Mouse (Mus musculus) stomach, postnatal 0 days (tissue): Measurements from ENCODE around the gene Ankrd12. TPM values are rescaled to one million over a fixed set of nuclear protein-coding genes. Genes with fewer than 3 reads are reported as not detected.

Source experiments
- ATAC-seq: fragments of 200-750 bp; cut with Nextera tagmentation; 2 replicates; pipeline ENCODE4 v1.8.0; 2017; ENCODE audit not compliant: low FRiP score, low TSS enrichment
- DNase-seq: peaks from one replicate; pipeline ENCODE4 v3.0.0-alpha.2; 2016; ENCODE audit warnings: low spot score
- H3K27ac ChIP-seq: fragments of 300-500 bp; sonication (generic); replicated peaks from 2 replicates; pipeline ENCODE4 v1.5.1; 2014; ENCODE audit warnings: mild to moderate bottlenecking, control low read depth
- H3K27me3 ChIP-seq: fragments of 300-500 bp; sonication (generic); 2 replicates; pipeline ENCODE4 v1.6.1; 2014; ENCODE audit warnings: low read length; ENCODE audit not compliant: control insufficient read depth, insufficient read depth
- H3K36me3 ChIP-seq: fragments of 300-500 bp; sonication (generic); 2 replicates; pipeline ENCODE4 v1.6.1; 2014; ENCODE audit warnings: low read length, mixed read lengths; ENCODE audit not compliant: control insufficient read depth, insufficient read depth
- H3K4me1 ChIP-seq: fragments of 300-500 bp; sonication (generic); replicated peaks from 2 replicates; pipeline ENCODE4 v1.6.1; 2014; ENCODE audit warnings: antibody characterized with exemption; ENCODE audit not compliant: control insufficient read depth, insufficient read depth
- H3K4me2 ChIP-seq: fragments of 300-500 bp; sonication (generic); replicated peaks from 2 replicates; pipeline ENCODE4 v1.6.1; 2014; ENCODE audit warnings: low read depth, mild to moderate bottlenecking, control low read depth, moderate library complexity
- H3K4me3 ChIP-seq: fragments of 300-500 bp; sonication (generic); 2 replicates; pipeline ENCODE4 v1.5.1; 2014; ENCODE audit warnings: low read depth, low read length, control low read depth
- H3K9ac ChIP-seq: fragments of 300-500 bp; sonication (generic); 2 replicates; pipeline ENCODE4 v1.6.1; 2014; ENCODE audit warnings: mild to moderate bottlenecking, low read length, control low read depth, mixed read lengths
- H3K9me3 ChIP-seq: fragments of 300-500 bp; sonication (generic); 2 replicates; pipeline ENCODE4 v1.6.1; 2016; ENCODE audit warnings: low read length; ENCODE audit not compliant: control insufficient read depth
- CTCF ChIP-seq: IDR thresholded peaks from 2 replicates; pipeline ENCODE4 v1.5.1; 2016; ENCODE audit warnings: antibody characterized with exemption, low read depth, mild to moderate bottlenecking, moderate library complexity
- EP300 ChIP-seq: optimal IDR thresholded peaks from 2 replicates; pipeline ENCODE3; 2016; ENCODE audit warnings: antibody characterized with exemption
- WGBS: fragments of 180-500 bp; shearing (Covaris S2); extraction: QIAGEN DNeasy Blood & Tissue Kit; methylation state at CpG from one replicate; pipeline ENCODE4 v1.1.7; 2014; 5-methylcytosine and 5-hydroxymethylcytosine counted together
- polyA plus RNA-seq: library from polyadenylated mRNA; unstranded; fragments of >200 nt; fragmentation: Nextera tagmentation; extraction: Ambion mirVana; gene quantifications from 2 replicates; pipeline ENCODE4 v1.2.1, GENCODE M21; 2015

Ankrd12 gene
- polyA plus RNA-seq, 1 experiment from 2014 or later, result 23.4 TPM

DNA sequence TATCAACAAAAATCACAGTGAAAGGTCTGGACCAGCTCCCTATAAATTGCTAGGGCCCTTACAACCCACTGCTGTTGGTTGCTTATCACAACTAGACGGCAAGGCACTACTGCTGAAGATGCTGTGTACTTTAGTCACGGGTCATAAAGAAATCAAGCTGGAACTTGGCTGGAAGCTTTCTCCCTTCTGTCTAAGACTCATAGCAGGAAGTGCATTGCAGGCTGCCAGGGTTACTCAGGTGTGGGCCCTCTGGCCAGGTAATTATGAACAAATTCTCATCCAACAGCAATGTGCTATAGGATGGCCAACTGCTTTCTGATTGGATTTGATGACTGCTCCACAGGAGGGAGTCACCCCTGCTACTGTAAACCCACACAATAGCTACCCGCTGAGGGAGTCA, 117.9 kb downstream of the Ankrd12 start:
- ATAC-seq (no peak), DNase-seq (no peak)
- TF ChIP-seq EP300, result no peak
- Histone ChIP-seq H3K4me3 (no peak overlapping the region), H3K9me3 (no peaks in the 10 kb centered on the region), H3K27ac (no peak overlapping the region), H3K4me2 (no peak overlapping the region), H3K4me1 (no peaks in the 10 kb centered on the region; the same call in 1 of the 2 replicates), H3K9ac (no peak overlapping the region), H3K36me3 (no peaks in the 10 kb centered on the region), H3K27me3 (no peaks in the 10 kb centered on the region)
- 59% methylated on average over 3 of the region's 3 CpGs for WGBS

DNA sequence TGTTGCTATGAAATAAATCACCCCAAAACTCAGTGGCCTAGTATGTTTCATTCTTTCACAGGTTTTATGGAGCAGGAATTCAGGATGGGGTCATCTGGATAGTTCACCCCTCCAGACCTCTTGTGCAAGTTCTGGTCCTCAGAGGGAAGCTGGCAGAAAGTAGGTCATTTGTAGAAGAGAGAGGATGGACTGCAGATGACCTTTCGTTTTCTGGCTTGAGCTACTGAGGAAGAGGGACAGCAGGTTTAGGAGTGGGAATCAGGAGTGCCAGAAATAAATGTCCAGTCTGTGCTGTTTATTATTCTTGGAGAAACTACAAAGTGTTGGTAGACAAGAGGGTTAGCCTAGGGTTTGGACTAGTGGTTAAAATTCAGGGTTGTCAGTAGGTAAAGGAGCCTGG, 118.5 kb downstream of the Ankrd12 start:
- DNase-seq (no peak), ATAC-seq (no peak)
- no peak overlapping the region for H3K27ac ChIP-seq
- 70% methylated on average over 1 of the region's 1 CpGs for WGBS
- H3K27me3 ChIP-seq, result no peaks in the 10 kb centered on the region
- TF ChIP-seq EP300, result no peak
- no peak for TF ChIP-seq CTCF
- no peaks in the 10 kb centered on the region for H3K36me3 ChIP-seq
- no peaks in the 10 kb centered on the region for H3K9me3 ChIP-seq
- H3K4me3 ChIP-seq, result no peak overlapping the region
- no peak overlapping the region for H3K4me2 ChIP-seq
- H3K4me1 ChIP-seq, result no peaks in the 10 kb centered on the region; the same call in 1 of the 2 replicates
- no peak overlapping the region for H3K9ac ChIP-seq

DNA sequence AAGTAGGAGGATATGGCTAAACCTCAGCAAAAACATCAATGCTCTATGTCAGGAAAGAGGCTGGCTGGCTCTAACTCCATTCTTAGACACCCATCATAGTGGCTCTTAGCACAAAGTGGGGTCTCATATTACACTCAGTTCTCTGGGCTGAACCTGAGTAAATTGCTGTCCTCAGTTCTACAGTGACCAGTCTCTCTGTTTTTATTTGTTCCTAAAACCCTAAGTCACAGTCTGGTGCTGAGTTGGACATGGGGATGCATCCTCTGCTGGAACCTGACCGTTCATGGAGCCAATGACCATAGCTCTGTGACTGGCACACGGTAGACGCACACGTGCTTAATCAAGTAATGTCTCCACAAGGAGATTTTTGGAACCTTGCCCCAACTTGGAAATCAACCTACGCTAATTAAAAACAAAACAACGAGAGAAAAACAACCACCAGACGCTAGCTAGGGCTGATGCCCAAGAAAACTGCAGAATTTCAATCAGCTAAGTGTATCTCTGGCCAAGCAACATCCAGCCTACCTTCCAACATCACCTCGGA, 119.0 kb downstream of the Ankrd12 start:
- Histone ChIP-seq H3K4me1 (no peaks in the 10 kb centered on the region; the same call in 1 of the 2 replicates), H3K4me2 (no peak overlapping the region), H3K9ac (no peak overlapping the region), H3K4me3 (no peak overlapping the region), H3K36me3 (no peaks in the 10 kb centered on the region), H3K27me3 (no peaks in the 10 kb centered on the region), H3K9me3 (no peaks in the 10 kb centered on the region), H3K27ac (no peak overlapping the region)
- ATAC-seq (no peak), DNase-seq (no peak)
- no peak for TF ChIP-seq EP300
- no peak for TF ChIP-seq CTCF
- 90% methylated on average over 8 of the region's 8 CpGs for WGBS

DNA sequence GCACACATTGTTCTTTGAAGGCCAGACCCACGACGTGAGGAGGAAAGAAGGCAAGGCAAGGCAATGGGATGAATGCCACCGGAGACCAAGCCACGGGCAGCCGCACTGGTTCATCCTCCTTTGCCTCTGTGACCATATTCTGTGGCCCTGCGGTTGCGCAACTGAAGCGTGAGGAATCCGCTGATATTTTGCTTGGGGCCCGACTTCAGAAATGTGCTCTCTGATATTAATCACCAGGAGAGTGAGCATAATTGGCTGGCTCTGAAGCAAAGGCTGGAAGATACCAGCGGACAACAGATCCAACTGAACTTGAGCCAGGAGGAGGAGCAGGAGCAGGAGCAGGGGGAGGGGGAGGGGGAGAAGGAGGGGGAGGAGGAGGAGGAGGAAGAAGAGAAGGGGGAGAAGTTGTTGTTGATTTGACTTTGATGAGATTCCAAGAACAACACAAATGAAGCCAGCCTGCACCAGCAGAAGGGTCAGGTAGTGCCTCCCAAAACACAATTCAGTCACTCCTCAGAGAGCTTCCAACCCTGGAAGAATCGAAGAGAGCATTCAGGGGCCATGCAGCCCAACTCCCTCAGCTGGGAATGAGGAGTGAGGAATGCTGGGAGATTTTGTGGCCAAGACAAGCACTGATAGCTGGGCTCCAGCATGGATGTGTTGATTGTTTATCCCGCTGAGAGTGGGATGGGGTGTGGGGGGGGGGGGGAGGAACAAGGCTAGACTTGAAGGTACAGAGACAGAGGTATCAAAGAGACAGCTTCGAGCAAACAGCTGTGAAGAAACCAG, 119.7 kb downstream of the Ankrd12 start:
- Histone ChIP-seq H3K9ac (no peak overlapping the region), H3K27ac (no peak overlapping the region), H3K4me1 (no peaks in the 10 kb centered on the region; the same call in 1 of the 2 replicates), H3K4me3 (no peak overlapping the region), H3K27me3 (no peaks in the 10 kb centered on the region), H3K4me2 (no peak overlapping the region), H3K36me3 (no peaks in the 10 kb centered on the region), H3K9me3 (no peaks in the 10 kb centered on the region)
- DNase-seq, result no peak
- TF ChIP-seq EP300, result no peak
- no peak for TF ChIP-seq CTCF
- ATAC-seq, result no peak; the same call in 1 of the 2 replicates
- WGBS, result 56% methylated on average over 14 of the region's 14 CpGs

DNA sequence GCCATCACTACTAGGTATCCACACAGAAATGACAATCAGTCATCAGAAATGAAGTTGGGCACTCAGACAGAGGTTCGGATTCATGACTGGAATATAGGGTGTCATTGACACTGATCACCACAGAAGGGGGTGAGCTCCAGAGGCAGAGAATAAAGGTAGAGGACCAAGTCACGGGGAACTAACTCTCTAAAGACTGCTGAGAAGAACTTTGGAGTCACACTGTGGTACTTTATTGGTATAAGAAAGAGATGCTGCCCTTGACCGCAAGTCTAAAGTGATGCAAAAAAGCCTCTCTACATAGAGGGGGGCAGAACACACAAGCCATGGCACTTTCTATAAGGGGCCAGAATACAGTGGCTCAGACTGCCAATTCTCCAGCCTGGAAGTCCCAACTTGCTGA, 120.7 kb downstream of the Ankrd12 start:
- 88% methylated on average over 3 of the region's 3 CpGs for WGBS
- TF ChIP-seq EP300, result no peak
- no peak for TF ChIP-seq CTCF
- no peak overlapping the region for H3K4me2 ChIP-seq

DNA sequence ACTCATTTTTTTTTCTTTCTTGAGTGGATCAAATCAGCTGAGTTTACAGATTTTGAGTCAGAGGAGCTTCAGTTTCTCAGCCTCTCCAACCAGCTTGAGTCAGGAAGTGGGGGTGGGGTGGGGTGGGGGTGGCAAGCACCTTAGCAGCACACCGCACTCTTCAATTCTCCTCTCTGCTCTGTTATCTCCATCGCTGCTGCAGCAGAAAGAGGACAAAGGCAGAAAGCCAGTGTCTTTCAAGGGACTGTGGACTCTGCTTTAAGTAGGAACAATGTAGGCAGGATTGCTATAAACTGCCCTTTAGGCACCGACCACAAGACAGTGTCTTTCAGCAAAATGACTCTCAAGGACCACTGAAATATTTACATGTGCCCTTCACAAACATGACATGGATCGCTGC, 122.9 kb downstream of the Ankrd12 start:
- no peaks in the 10 kb centered on the region for H3K27me3 ChIP-seq
- ATAC-seq, result no peak
- H3K27ac ChIP-seq, result no peak overlapping the region
- H3K4me3 ChIP-seq, result no peak overlapping the region
- no peaks in the 10 kb centered on the region for H3K9me3 ChIP-seq
- H3K36me3 ChIP-seq, result no peaks in the 10 kb centered on the region
- no peak overlapping the region for H3K9ac ChIP-seq
- 53% methylated on average over 4 of the region's 4 CpGs for WGBS
- no peak for DNase-seq
- TF ChIP-seq EP300 (no peak), CTCF (no peak)
- H3K4me2 ChIP-seq, result no peak overlapping the region
- no peaks in the 10 kb centered on the region; the same call in 1 of the 2 replicates for H3K4me1 ChIP-seq

More for the DNA sequence above, 120.7 kb downstream of the Ankrd12 start:
- DNase-seq (no peak), ATAC-seq (no peak)
- H3K9me3 ChIP-seq, result no peaks in the 10 kb centered on the region
- no peaks in the 10 kb centered on the region for H3K27me3 ChIP-seq
- no peaks in the 10 kb centered on the region; the same call in 1 of the 2 replicates for H3K4me1 ChIP-seq
- H3K4me3 ChIP-seq, result no peak overlapping the region
- no peak overlapping the region for H3K27ac ChIP-seq
- H3K9ac ChIP-seq, result no peak overlapping the region
- H3K36me3 ChIP-seq, result no peaks in the 10 kb centered on the region
